In the genomic region with DNA sequence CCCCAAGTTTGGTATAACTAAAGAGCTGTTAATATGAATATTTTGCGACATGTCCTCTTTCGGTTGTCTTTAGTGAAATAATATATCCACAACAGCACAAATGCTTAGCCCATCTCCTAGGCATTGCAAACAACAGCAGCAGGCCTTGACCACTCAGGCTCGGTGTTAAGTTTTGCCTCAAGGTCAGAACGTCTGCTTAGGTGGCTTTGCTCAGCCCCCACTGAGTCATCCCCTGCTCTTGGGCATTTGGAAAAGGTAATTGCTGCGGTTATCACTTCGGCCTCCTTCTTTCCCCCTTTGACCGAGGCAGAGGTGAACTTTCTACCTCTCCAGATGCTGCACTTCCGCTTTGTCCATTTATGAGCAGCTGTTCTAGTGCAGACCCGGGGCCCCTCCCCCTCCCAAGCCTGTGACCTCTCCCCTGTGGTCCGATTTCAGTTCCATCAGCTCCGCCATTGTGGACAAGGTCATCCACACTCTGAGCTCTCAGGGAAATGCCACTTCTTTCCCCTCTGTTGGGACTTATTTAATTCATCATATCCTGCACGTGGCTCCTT, we compare ENCODE assay signal across 20 mouse cellular contexts. TPM values are rescaled to one million over a fixed set of nuclear protein-coding genes. Genes with fewer than 3 reads are reported as not detected.
A peak's percentile ranks its signal among the peaks of the same experiment; 100 is the strongest.
DNase-seq lines count a peak whose midpoint lies in the region; ATAC-seq and TF ChIP-seq lines count a peak whose summit lies in the region.
"Had no signal": no experiment of that assay in that cellular context is flagged by ENCODE, and none has a peak within 500 bp of the region (broad histone marks: within the 10 kb centered on the region; RNA-seq: fewer than 3 reads in every experiment).

No protein-coding gene starts in this region.

- no peaks in the 10 kb centered on the region for H3K9me3 ChIP-seq in limb, embryonic 10.5 days (replicated peaks)
- H3K9me3 ChIP-seq in liver, embryonic 15.5 days (replicated peaks), result no peaks in the 10 kb centered on the region
- H3K9me3 ChIP-seq: embryonic facial prominence, embryonic 12.5 days; hindbrain, embryonic 13.5 days; limb, embryonic 12.5 days had no signal

- no peak for ATAC-seq in liver, embryonic 15.5 days (ENCODE audit: insufficient read depth)
- ATAC-seq in erythroblast, adult 5-6 weeks (replicated peaks; ENCODE audit: low FRiP score, poor library complexity, severe bottlenecking), result no peak

- intact Hi-C loops in gastrocnemius, adult 2 months (cut with DNase I), result no loop called here

- H3K4me3 ChIP-seq in gastrocnemius, adult 2 months, result peak overlapping the region; percentile 17; the same call in 1 of the 2 replicates
- no peak overlapping the region for H3K4me3 ChIP-seq in limb, embryonic 10.5 days
- no peak overlapping the region for H3K4me3 ChIP-seq in liver, embryonic 15.5 days (replicated peaks)
- H3K4me3 ChIP-seq: embryonic facial prominence, embryonic 12.5 days; hindbrain, embryonic 13.5 days; limb, embryonic 12.5 days; megakaryocyte, embryonic 14.5 days had no signal

- no peaks in the 10 kb centered on the region for H3K27me3 ChIP-seq in limb, embryonic 10.5 days (ENCODE audit: low read depth, poor library complexity, severe bottlenecking)
- H3K27me3 ChIP-seq in liver, embryonic 15.5 days, result no peaks in the 10 kb centered on the region
- H3K27me3 ChIP-seq: embryonic facial prominence, embryonic 12.5 days; hindbrain, embryonic 13.5 days; limb, embryonic 12.5 days had no signal

- peaks cover 44% of the 10 kb centered on the region for H3K4me1 ChIP-seq in limb, embryonic 10.5 days
- H3K4me1 ChIP-seq in liver, embryonic 15.5 days (replicated peaks), result no peaks in the 10 kb centered on the region; the same call in 1 of the 2 replicates
- H3K4me1 ChIP-seq: embryonic facial prominence, embryonic 12.5 days; hindbrain, embryonic 13.5 days; megakaryocyte, embryonic 14.5 days had no signal

- no peaks in the 10 kb centered on the region for H3K36me3 ChIP-seq in limb, embryonic 10.5 days
- H3K36me3 ChIP-seq in liver, embryonic 15.5 days (replicated peaks), result no peaks in the 10 kb centered on the region
- H3K36me3 ChIP-seq: embryonic facial prominence, embryonic 12.5 days; G1E; hindbrain, embryonic 13.5 days; limb, embryonic 12.5 days had no signal

- no peak overlapping the region for H3K27ac ChIP-seq in gastrocnemius, adult 2 months
- H3K27ac ChIP-seq in limb, embryonic 10.5 days, result 0 out of 2 replicates have a peak overlapping the region, but pooled peaks have one; percentile 47
- H3K27ac ChIP-seq in liver, embryonic 15.5 days (replicated peaks), result peak overlapping the region; percentile 62
- H3K27ac ChIP-seq: embryonic facial prominence, embryonic 12.5 days; hindbrain, embryonic 13.5 days; kidney, postnatal 0 days; limb, embryonic 12.5 days had no signal

- TF ChIP-seq CTCF in gastrocnemius, adult 2 months (IDR thresholded peaks at IDR 0.05), result no peak

- no peak for DNase-seq in gastrocnemius, adult 2 months
- DNase-seq in gastrocnemius, adult 8-10 months (ENCODE audit: low spot score in 2 of 2), result no peak
- peak; percentile 66 for DNase-seq in R1 (ENCODE audit: low read depth, low spot score)
- DNase-seq in limb, embryonic 10.5 days (ENCODE audit: low spot score), result no peak
- DNase-seq in lung, postnatal 14 days, result no peak
- DNase-seq in MN1 (ENCODE audit: low spot score), result no peak
- DNase-seq: cerebellum, adult 2 months; gastrocnemius, postnatal 10 days; heart, postnatal 14 days; layer of hippocampus, postnatal 36 days; right cerebral cortex, adult 18-20 months; thymus, adult 18-20 months had no signal

- no peak overlapping the region for H3K9ac ChIP-seq in liver, embryonic 15.5 days
- H3K9ac ChIP-seq: embryonic facial prominence, embryonic 12.5 days; hindbrain, embryonic 13.5 days; limb, embryonic 12.5 days had no signal

- H3K4me2 ChIP-seq in liver, embryonic 15.5 days, result 0 out of 2 replicates have a peak overlapping the region, but pooled peaks have one; percentile 7
- H3K4me2 ChIP-seq: embryonic facial prominence, embryonic 12.5 days; hindbrain, embryonic 13.5 days; limb, embryonic 12.5 days had no signal

- WGBS in limb, embryonic 10.5 days, result 43% methylated on average over 12 of the region's 12 CpGs
- WGBS in liver, embryonic 15.5 days (ENCODE audit: insufficient replicate concordance), result 52% methylated on average over 12 of the region's 12 CpGs

RNA-seq across cellular contexts. Expression of a gene that starts 23.0 kb away (rescaled TPM):
- total RNA-seq in gastrocnemius, adult 2 months (2021), result 10 to 100 TPM; 18.5 to 30.7 TPM
- 10 to 100 TPM; 13.1 to 16.2 (median 15.9) TPM for total RNA-seq in gastrocnemius, adult 8-10 months (2022)
- 7.0 and 9.0 TPM in 2 replicates for polyA plus RNA-seq in limb, embryonic 10.5 days (2016; fragmentation: Nextera tagmentation; extraction: Ambion mirVana)
- polyA plus RNA-seq in liver, embryonic 15.5 days (2015; fragmentation: Nextera tagmentation; extraction: Ambion mirVana), result 6.2 and 7.2 TPM in 2 replicates
- 4.8 TPM in 1 of 2 replicates, not detected in the other for total RNA-seq in erythroblast, adult 5-6 weeks (2015; ENCODE audit: low replicate concordance)
- 1.3 and 2.0 TPM in 2 replicates for total RNA-seq in erythroblast, adult 5-6 weeks (2017; ENCODE audit: low replicate concordance)
- polyA plus RNA-seq: G1E had no signal
